Mouse (Mus musculus): ENCODE data around the gene Nkain1.

GRCm38 (mm10) chr4:130516490-130516889 lies 57.5 kb downstream of the Nkain1 start:
- TF ChIP-seq CTCF (IDR thresholded peaks at IDR 0.05; ENCODE audit: insufficient read depth, low read depth, low read length) (no peak), POLR2A (IDR thresholded peaks at IDR 0.05; ENCODE audit: insufficient read depth, low read depth, low read length) (no peak)
